Mouse (Mus musculus): Measurements from ENCODE around the gene Afmid. TPM values are rescaled to one million over a fixed set of nuclear protein-coding genes. Genes with fewer than 3 reads are reported as not detected.
"Not testable (repeated sequence)": the region's sequence is repeated elsewhere in the genome, so short reads cannot be mapped to it uniquely, and the experiment has no call there.

The Afmid gene
- polyA plus RNA-seq, 1 experiment = 8.7 TPM

- no peak for DNase-seq (ENCODE audit: low read depth)
Measured at GRCm38 (mm10) chr11:117794035-117794551, 31.6 kb upstream of the Afmid start.

GRCm38 (mm10) chr11:117796954-117797353, 28.8 kb upstream of the Afmid start:
- no peak for DNase-seq (ENCODE audit: low read depth)

- no peak for DNase-seq (ENCODE audit: low read depth)
Measured at GRCm38 (mm10) chr11:117797511-117798159, 28.1 kb upstream of the Afmid start, which contains the start of gene 6030468B19Rik. Gene 6030468B19Rik (plus strand): TSS chr11:117797660.

GRCm38 (mm10) chr11:117798160-117798541, 27.6 kb upstream of the Afmid start:
- DNase-seq (ENCODE audit: low read depth) = no peak

GRCm38 (mm10) chr11:117799174-117799573, 26.6 kb upstream of the Afmid start:
- no peak for DNase-seq (ENCODE audit: low read depth)

GRCm38 (mm10) chr11:117800038-117800437, 25.7 kb upstream of the Afmid start:
- DNase-seq (ENCODE audit: low read depth) = no peak

GRCm38 (mm10) chr11:117801650-117802049, 24.1 kb upstream of the Afmid start:
- DNase-seq (ENCODE audit: low read depth) = no peak

GRCm38 (mm10) chr11:117803166-117803688, 22.5 kb upstream of the Afmid start:
- no peak for DNase-seq (ENCODE audit: low read depth)

- DNase-seq (ENCODE audit: low read depth) = no peak
Measured at GRCm38 (mm10) chr11:117806781-117807180, 18.9 kb upstream of the Afmid start.

- no peak for DNase-seq (ENCODE audit: low read depth)
Measured at GRCm38 (mm10) chr11:117809407-117810311, 16.1 kb upstream of the Afmid start, which contains the start of the genes Gm20708 and Syngr2. Gene Gm20708 (plus strand): TSS chr11:117809668. Gene Syngr2 (plus strand): TSS chr11:117809668.

- DNase-seq (ENCODE audit: low read depth) = no peak
Measured at GRCm38 (mm10) chr11:117810401-117811046, 15.2 kb upstream of the Afmid start.

- DNase-seq (ENCODE audit: low read depth) = no peak
Measured at GRCm38 (mm10) chr11:117813867-117814266, 11.9 kb upstream of the Afmid start.

GRCm38 (mm10) chr11:117814704-117815366, 10.9 kb upstream of the Afmid start:
- no peak for DNase-seq (ENCODE audit: low read depth)

- DNase-seq (ENCODE audit: low read depth) = not testable (repeated sequence)
Measured at GRCm38 (mm10) chr11:117815850-117816249, 9.9 kb upstream of the Afmid start.

GRCm38 (mm10) chr11:117816389-117816996, 9.2 kb upstream of the Afmid start:
- no peak for DNase-seq (ENCODE audit: low read depth)

- DNase-seq (ENCODE audit: low read depth) = no peak
Measured at GRCm38 (mm10) chr11:117819095-117819494, 6.6 kb upstream of the Afmid start.

GRCm38 (mm10) chr11:117820173-117820572, 5.6 kb upstream of the Afmid start:
- DNase-seq (ENCODE audit: low read depth) = no peak

- no peak for DNase-seq (ENCODE audit: low read depth)
Measured at GRCm38 (mm10) chr11:117821868-117822267, 3.9 kb upstream of the Afmid start.

GRCm38 (mm10) chr11:117822728-117823241, 2.9 kb upstream of the Afmid start:
- no peak for DNase-seq (ENCODE audit: low read depth)

GRCm38 (mm10) chr11:117823411-117823810, 2.3 kb upstream of the Afmid start:
- DNase-seq (ENCODE audit: low read depth) = no peak

Measured in gonadal fat pad, adult 2 months (tissue).